In genomic region chr6:101303959-101304738, GRCm38 (mm10) we compare ENCODE assay signal across 32 mouse cellular contexts.
DNase-seq lines count a peak whose midpoint lies in the region; ATAC-seq lines count a peak whose summit lies in the region.
"Had no signal": no experiment of that assay in that cellular context is flagged by ENCODE, and none has a peak within 500 bp of the region (broad histone marks: within the 10 kb centered on the region; RNA-seq: fewer than 3 reads in every experiment).

No protein-coding gene starts in this region.

- H3K9ac ChIP-seq in liver, embryonic 12.5 days: no peak overlapping the region
- H3K9ac ChIP-seq: heart, embryonic 15.5 days; kidney, embryonic 15.5 days; limb, embryonic 12.5 days; liver, embryonic 13.5 days; lung, embryonic 14.5 days; stomach, embryonic 15.5 days had no signal

- no peaks in the 10 kb centered on the region for H3K27me3 ChIP-seq in liver, embryonic 12.5 days (replicated peaks)
- H3K27me3 ChIP-seq: heart, embryonic 15.5 days; kidney, embryonic 15.5 days; limb, embryonic 12.5 days; liver, embryonic 13.5 days; stomach, embryonic 15.5 days had no signal

- no peak overlapping the region for H3K27ac ChIP-seq in liver, embryonic 12.5 days
- H3K27ac ChIP-seq: gastrocnemius, adult 2 months; heart, embryonic 10.5 days; heart, embryonic 15.5 days; kidney, embryonic 15.5 days; layer of hippocampus, adult 2 months; limb, embryonic 12.5 days; liver, embryonic 13.5 days; stomach, embryonic 15.5 days had no signal

- peak; percentile 29 for ATAC-seq in frontal cortex, adult (ENCODE audit: low TSS enrichment)
- ATAC-seq in liver, embryonic 12.5 days: 0 out of 2 replicates have a peak, but pooled peaks have one; percentile 47
- peak; percentile 40; the same call in 1 of the 2 replicates for ATAC-seq in megakaryocyte progenitor cell, adult 5-6 weeks (replicated peaks; ENCODE audit: poor library complexity)
- ATAC-seq: activated CD4-positive, CD25-positive, alpha-beta regulatory T cell, adult 4 months; CD4-positive, CD25-positive, alpha-beta regulatory T cell, adult 4 months; forebrain, embryonic 14.5 days; hindbrain, embryonic 16.5 days; midbrain, embryonic 16.5 days had no signal

- H3K4me3 ChIP-seq in liver, embryonic 12.5 days: no peak overlapping the region
- H3K4me3 ChIP-seq: gastrocnemius, adult 2 months; heart, embryonic 10.5 days; heart, embryonic 15.5 days; kidney, embryonic 15.5 days; layer of hippocampus, adult 2 months; limb, embryonic 12.5 days; liver, embryonic 13.5 days; stomach, embryonic 15.5 days had no signal

- no peaks in the 10 kb centered on the region for H3K9me3 ChIP-seq in liver, embryonic 12.5 days (replicated peaks)
- H3K9me3 ChIP-seq: heart, embryonic 10.5 days; heart, embryonic 15.5 days; kidney, embryonic 15.5 days; limb, embryonic 12.5 days; liver, embryonic 13.5 days; stomach, embryonic 15.5 days had no signal

- H3K36me3 ChIP-seq in liver, embryonic 12.5 days: no peaks in the 10 kb centered on the region
- H3K36me3 ChIP-seq: heart, embryonic 10.5 days; heart, embryonic 15.5 days; kidney, embryonic 15.5 days; limb, embryonic 12.5 days; liver, embryonic 13.5 days; stomach, embryonic 15.5 days had no signal

- WGBS in liver, embryonic 12.5 days (ENCODE audit: insufficient replicate concordance): 74% methylated on average over 11 of the region's 11 CpGs

- no peak for DNase-seq in frontal cortex, postnatal 14 days (ENCODE audit: low spot score in 2 of 2)
- DNase-seq in liver: no peak
- peak; percentile 53 for DNase-seq in brain, adult 2 months (ENCODE audit: low read depth, low spot score)
- no peak for DNase-seq in layer of hippocampus, adult 18-20 months (ENCODE audit: low spot score in 2 of 2)
- DNase-seq in urinary bladder, postnatal 25 days (ENCODE audit: low spot score): no peak
- DNase-seq: adrenal gland, adult 8-10 months; cerebellum, adult 11 months; cerebellum, adult 9-10 months; gastrocnemius, adult 2 months; gastrocnemius, postnatal 36 days; kidney, adult 18-20 months; kidney, postnatal 25 days; liver, embryonic 13.5 days; lung, embryonic 14.5 days; lung, postnatal 14 days; right cerebral cortex, postnatal 25 days; thymus, postnatal 14 days had no signal

- no peak overlapping the region for H3K4me2 ChIP-seq in liver, embryonic 12.5 days
- H3K4me2 ChIP-seq: heart, embryonic 15.5 days; kidney, embryonic 15.5 days; limb, embryonic 12.5 days; liver, embryonic 13.5 days; lung, embryonic 14.5 days; midbrain, embryonic 11.5 days; stomach, embryonic 15.5 days had no signal

- 0 out of 2 replicates have a peak, but pooled peaks cover 8% of the 10 kb centered on the region for H3K4me1 ChIP-seq in liver, embryonic 12.5 days
